Mouse (Mus musculus): Measurements from ENCODE around the gene Mlx.

GRCm38 (mm10) chr11:101084246-101084645, 2.8 kb upstream of the Mlx start:
- TF ChIP-seq CTCF (IDR thresholded peaks at IDR 0.05; ENCODE audit: extremely low read depth, insufficient read depth, low read length) (no peak), POLR2A (IDR thresholded peaks at IDR 0.05; ENCODE audit: extremely low read depth, insufficient read depth, low read length) (no peak)

All from cortical plate, adult 2 months (tissue).